Mouse (Mus musculus) lung, embryonic 14.5 days (tissue): ENCODE data around the gene Fkbp15. TPM values are rescaled to one million over a fixed set of nuclear protein-coding genes. Genes with fewer than 3 reads are reported as not detected.

Experiments used
- ATAC-seq: fragments of 200-750 bp; cut with Nextera tagmentation; 2 replicates; pipeline ENCODE4 v1.8.0; 2017; ENCODE audit warnings: mild to moderate bottlenecking, moderate TSS enrichment, moderate library complexity; ENCODE audit not compliant: insufficient read depth
- DNase-seq: peaks from one replicate; pipeline ENCODE4 v3.0.0-alpha.2; 2015
- H3K27ac ChIP-seq: fragments of 300-500 bp; sonication (generic); 2 replicates; pipeline ENCODE4 v1.5.1; 2014; ENCODE audit warnings: low read depth, mild to moderate bottlenecking, moderate library complexity
- H3K27me3 ChIP-seq: fragments of 300-500 bp; sonication (generic); 2 replicates; pipeline ENCODE4 v1.6.1; 2014; ENCODE audit warnings: low read length, control low read depth; ENCODE audit not compliant: insufficient read depth
- H3K36me3 ChIP-seq: fragments of 300-500 bp; sonication (generic); 2 replicates; pipeline ENCODE4 v1.6.1; 2014; ENCODE audit warnings: control low read depth; ENCODE audit not compliant: insufficient read depth
- H3K4me1 ChIP-seq: fragments of 300-500 bp; sonication (generic); 2 replicates; pipeline ENCODE4 v1.6.1; 2014; ENCODE audit warnings: antibody characterized with exemption, control low read depth; ENCODE audit not compliant: insufficient read depth
- H3K4me2 ChIP-seq: fragments of 300-500 bp; sonication (generic); 2 replicates; pipeline ENCODE4 v1.6.1; 2014; ENCODE audit warnings: mild to moderate bottlenecking
- H3K4me3 ChIP-seq: fragments of 300-500 bp; sonication (generic); 2 replicates; pipeline ENCODE4 v1.5.1; 2014; ENCODE audit warnings: low read depth, low read length
- H3K9ac ChIP-seq: fragments of 300-500 bp; sonication (generic); 2 replicates; pipeline ENCODE4 v1.6.1; 2014
- H3K9me3 ChIP-seq: fragments of 300-500 bp; sonication (generic); 2 replicates; pipeline ENCODE4 v1.6.1; 2016; ENCODE audit warnings: low read depth, low read length, control low read depth
- CTCF ChIP-seq: IDR thresholded peaks from 2 replicates; pipeline ENCODE4 v1.5.1; 2016; ENCODE audit warnings: antibody characterized with exemption, low read depth
- WGBS: fragments of 180-500 bp; shearing (Covaris S2); extraction: QIAGEN DNeasy Blood & Tissue Kit; methylation state at CpG from one replicate; pipeline ENCODE4 v1.1.7; 2014; 5-methylcytosine and 5-hydroxymethylcytosine counted together
- polyA plus RNA-seq: library from polyadenylated mRNA; unstranded; fragments of >200 nt; fragmentation: Nextera tagmentation; extraction: Ambion mirVana; gene quantifications from 2 replicates; pipeline ENCODE4 v1.2.1, GENCODE M21; 2014

Fkbp15 gene
- polyA plus RNA-seq, 1 experiment from 2014 or later, result 26.6 TPM

DNA sequence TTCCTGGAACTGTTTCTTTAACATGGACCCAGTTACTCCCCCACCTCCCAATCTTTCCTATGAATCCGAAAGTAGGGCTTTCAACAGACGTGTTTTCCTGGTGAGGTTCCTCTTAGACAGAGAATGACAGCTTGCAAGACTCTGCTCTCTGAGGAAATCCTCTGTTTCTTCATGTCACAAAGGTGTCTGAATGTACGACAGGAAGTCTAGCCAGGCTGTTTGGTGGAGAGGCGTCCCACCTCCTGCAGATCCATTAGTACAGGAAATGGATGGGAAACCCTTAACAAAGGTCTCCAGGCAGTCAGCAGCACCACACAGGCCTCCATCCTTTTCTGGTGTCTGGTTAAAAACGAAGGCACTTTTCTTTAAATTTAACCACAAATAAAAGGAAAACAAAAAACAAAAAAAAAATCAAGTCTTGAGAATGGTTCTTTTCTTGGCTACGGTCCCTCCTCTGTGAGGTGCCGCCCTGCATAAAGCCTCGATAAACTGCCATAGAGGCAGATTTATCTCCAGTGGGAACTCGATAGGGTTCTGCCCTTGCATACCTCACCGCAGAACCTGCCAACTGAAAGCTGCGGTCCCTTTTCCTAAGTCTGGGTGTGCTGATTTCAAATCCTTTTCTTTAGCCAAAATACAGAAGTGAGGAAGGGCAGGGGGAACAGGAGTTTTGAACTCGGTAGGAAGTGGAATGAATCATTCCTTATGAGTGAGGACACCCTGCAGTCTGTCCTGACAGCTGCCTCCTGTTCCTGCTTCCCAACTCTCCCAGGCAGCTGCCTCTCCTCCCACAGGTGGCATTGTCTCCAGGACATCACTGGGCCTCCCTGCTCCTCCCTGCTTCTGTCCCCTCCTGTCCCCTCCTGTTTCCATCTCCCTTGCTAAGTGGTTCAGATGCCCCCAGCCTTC is 73.1 kb downstream of the Fkbp15 start:
- H3K4me3 ChIP-seq, result peak overlapping the region; percentile 66
- H3K9ac ChIP-seq, result peak overlapping the region; percentile 62
- no peaks in the 10 kb centered on the region for H3K36me3 ChIP-seq
- no peak for TF ChIP-seq CTCF
- DNase-seq (peak; percentile 51), ATAC-seq (peak; percentile 15; the same call in 1 of the 2 replicates)
- peak overlapping the region; percentile 76 for H3K4me2 ChIP-seq
- no peaks in the 10 kb centered on the region for H3K27me3 ChIP-seq
- no peaks in the 10 kb centered on the region for H3K9me3 ChIP-seq
- 8% methylated on average over 12 of the region's 12 CpGs for whole genome bisulfite sequencing
- H3K4me1 ChIP-seq, result 0 out of 2 replicates have a peak, but pooled peaks cover 8% of the 10 kb centered on the region
- H3K27ac ChIP-seq, result peak overlapping the region; percentile 30; the same call in 1 of the 2 replicates

GRCm38 (mm10) chr4:62286257-62286991 is 73.9 kb downstream of the Fkbp15 start:
- peak overlapping the region; percentile 66 for H3K4me3 ChIP-seq
- H3K27me3 ChIP-seq, result no peaks in the 10 kb centered on the region
- under 1% methylated on average over 55 of the region's 55 CpGs for WGBS
- peak overlapping the region; percentile 76 for H3K4me2 ChIP-seq
- no peak for TF ChIP-seq CTCF
- H3K36me3 ChIP-seq, result no peaks in the 10 kb centered on the region
- peak overlapping the region; percentile 62 for H3K9ac ChIP-seq
- peak; percentile 88 for DNase-seq
- H3K4me1 ChIP-seq, result 0 out of 2 replicates have a peak, but pooled peaks cover 8% of the 10 kb centered on the region
- ATAC-seq, result peak; percentile 96
- no peaks in the 10 kb centered on the region for H3K9me3 ChIP-seq
- peak overlapping the region; percentile 70; the same call in 1 of the 2 replicates for H3K27ac ChIP-seq

DNA sequence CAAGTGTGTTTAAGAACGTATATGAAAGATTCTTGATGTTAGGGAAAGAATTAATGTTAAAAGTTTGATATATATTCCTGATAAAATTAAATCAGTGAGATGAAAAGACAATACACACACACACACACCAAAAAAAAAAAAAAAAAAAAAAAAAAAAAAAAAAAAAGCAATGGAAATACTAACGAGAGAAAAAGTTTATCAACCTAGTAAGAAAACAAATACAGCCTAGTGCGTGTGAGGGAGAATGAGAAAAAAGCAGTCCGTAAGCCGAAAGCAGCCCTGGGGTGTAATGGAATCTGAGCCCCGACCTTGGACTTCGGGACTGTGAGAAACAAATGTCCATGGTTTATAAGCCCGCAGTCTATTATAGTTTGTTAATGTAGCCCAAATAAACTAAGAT is 74.8 kb downstream of the Fkbp15 start:
- ATAC-seq (no peak), DNase-seq (no peak)
- WGBS, result 65% methylated on average over 8 of the region's 8 CpGs
- Histone ChIP-seq H3K36me3 (no peaks in the 10 kb centered on the region), H3K27ac (no peak overlapping the region), H3K4me2 (peak overlapping the region; percentile 76), H3K9ac (no peak overlapping the region), H3K9me3 (no peaks in the 10 kb centered on the region), H3K4me1 (0 out of 2 replicates have a peak, but pooled peaks cover 8% of the 10 kb centered on the region), H3K4me3 (no peak overlapping the region), H3K27me3 (no peaks in the 10 kb centered on the region)
- TF ChIP-seq CTCF, result no peak

DNA sequence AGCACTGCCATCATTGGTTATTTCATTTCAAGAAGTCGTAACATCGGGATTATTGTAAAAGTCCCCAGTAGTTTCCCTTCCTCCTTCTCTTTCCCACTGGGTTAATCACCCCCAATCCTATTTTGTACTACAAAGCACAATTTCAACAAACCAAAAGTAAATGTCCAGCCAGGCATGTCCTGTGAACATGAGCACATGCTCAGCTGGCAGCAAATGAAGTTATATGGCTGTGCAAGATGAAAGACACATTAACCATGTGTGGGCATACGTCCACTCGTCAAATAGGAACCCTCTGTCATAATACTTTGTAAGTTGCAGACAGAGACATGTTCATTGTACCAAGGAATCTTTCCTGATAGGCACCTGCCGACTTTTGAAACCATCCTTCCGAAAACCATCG is 77.4 kb downstream of the Fkbp15 start:
- ATAC-seq, result no peak
- DNase-seq, result no peak
- no peak for TF ChIP-seq CTCF
- Histone ChIP-seq H3K9ac (no peak overlapping the region), H3K9me3 (no peaks in the 10 kb centered on the region), H3K27ac (no peak overlapping the region), H3K36me3 (no peaks in the 10 kb centered on the region), H3K4me1 (0 out of 2 replicates have a peak, but pooled peaks cover 7% of the 10 kb centered on the region), H3K27me3 (no peaks in the 10 kb centered on the region), H3K4me3 (no peak overlapping the region), H3K4me2 (no peak overlapping the region)
- 87% methylated on average over 7 of the region's 7 CpGs for WGBS

GRCm38 (mm10) chr4:62281319-62281718 is 79.0 kb downstream of the Fkbp15 start:
- Histone ChIP-seq H3K27me3 (no peaks in the 10 kb centered on the region), H3K36me3 (no peaks in the 10 kb centered on the region), H3K9me3 (no peaks in the 10 kb centered on the region), H3K27ac (no peak overlapping the region), H3K4me3 (no peak overlapping the region), H3K4me2 (no peak overlapping the region), H3K4me1 (no peaks in the 10 kb centered on the region), H3K9ac (no peak overlapping the region)
- 38% methylated on average over 5 of the region's 5 CpGs for WGBS
- ATAC-seq, result no peak
- no peak for TF ChIP-seq CTCF
- DNase-seq, result no peak

GRCm38 (mm10) chr4:62278081-62278480 is 82.3 kb downstream of the Fkbp15 start:
- H3K27me3 ChIP-seq, result no peaks in the 10 kb centered on the region
- H3K9me3 ChIP-seq, result no peaks in the 10 kb centered on the region
- H3K9ac ChIP-seq, result no peak overlapping the region
- DNase-seq (peak; percentile 48), ATAC-seq (peak; percentile 74)
- TF ChIP-seq CTCF, result peak; percentile 38
- no peaks in the 10 kb centered on the region for H3K36me3 ChIP-seq
- no peak overlapping the region for H3K4me3 ChIP-seq
- H3K4me2 ChIP-seq, result no peak overlapping the region
- peak overlapping the region; percentile 63; the same call in 1 of the 2 replicates for H3K27ac ChIP-seq
- H3K4me1 ChIP-seq, result no peaks in the 10 kb centered on the region
- WGBS, result 55% methylated on average over 4 of the region's 4 CpGs

GRCm38 (mm10) chr4:62277222-62277621 is 83.1 kb downstream of the Fkbp15 start:
- 66% methylated on average over 3 of the region's 3 CpGs for WGBS
- ATAC-seq, result no peak
- Histone ChIP-seq H3K9ac (no peak overlapping the region), H3K4me3 (no peak overlapping the region), H3K27me3 (no peaks in the 10 kb centered on the region), H3K27ac (peak overlapping the region; percentile 46; the same call in 1 of the 2 replicates), H3K9me3 (no peaks in the 10 kb centered on the region), H3K36me3 (no peaks in the 10 kb centered on the region), H3K4me1 (no peaks in the 10 kb centered on the region), H3K4me2 (no peak overlapping the region)
- DNase-seq, result no peak
- TF ChIP-seq CTCF, result peak; percentile 42
